Mouse (Mus musculus): ENCODE results near the gene Nras. TPM values are rescaled to one million over a fixed set of nuclear protein-coding genes. Genes with fewer than 3 reads are reported as not detected.

Gene Nras
- polyA plus RNA-seq (2015; fragmentation: Nextera tagmentation; extraction: Ambion mirVana), result 135 and 142 TPM in 2 replicates

- peaks cover 67% of the 10 kb centered on the region for H3K36me3 ChIP-seq (ENCODE audit: poor library complexity, severe bottlenecking)
- peak within 1 kb of the TSS; percentile 86 for H3K9ac ChIP-seq
- ATAC-seq, result peak; percentile 99
- no peaks in the 10 kb centered on the region for H3K27me3 ChIP-seq
- peak within 1 kb of the TSS; percentile 79 for H3K4me3 ChIP-seq
- 2% methylated on average over 46 of the region's 46 CpGs for WGBS
- peak within 1 kb of the TSS; percentile 95 for H3K27ac ChIP-seq
- H3K4me1 ChIP-seq, result peaks cover 8% of the 10 kb centered on the region
- peak within 1 kb of the TSS; percentile 65 for H3K4me2 ChIP-seq
- H3K9me3 ChIP-seq (replicated peaks), result no peaks in the 10 kb centered on the region
Observed at GRCm38 (mm10) chr3:103058207-103059157, at the start of gene Nras. Gene Nras, plus strand, starts transcription at chr3:103058285.

- Histone ChIP-seq H3K9ac (no peak overlapping the region), H3K9me3 (replicated peaks) (no peaks in the 10 kb centered on the region), H3K27ac (no peak overlapping the region), H3K4me3 (no peak overlapping the region), H3K4me2 (no peak overlapping the region), H3K36me3 (ENCODE audit: poor library complexity, severe bottlenecking) (no peaks in the 10 kb centered on the region), H3K27me3 (no peaks in the 10 kb centered on the region), H3K4me1 (peaks cover 8% of the 10 kb centered on the region)
- WGBS, result 83% methylated on average over 2 of the region's 2 CpGs
- no peak for ATAC-seq
Observed at GRCm38 (mm10) chr3:103017350-103017749, 40.7 kb upstream of the Nras start.

- H3K9ac ChIP-seq, result no peak overlapping the region
- H3K27me3 ChIP-seq, result no peaks in the 10 kb centered on the region
- H3K27ac ChIP-seq, result no peak overlapping the region
- H3K4me3 ChIP-seq, result peak overlapping the region; percentile 85; the same call in 1 of the 2 replicates
- H3K4me2 ChIP-seq, result peak overlapping the region; percentile 60
- H3K36me3 ChIP-seq (ENCODE audit: poor library complexity, severe bottlenecking), result no peaks in the 10 kb centered on the region
- H3K9me3 ChIP-seq (replicated peaks), result no peaks in the 10 kb centered on the region
- ATAC-seq, result no peak
- H3K4me1 ChIP-seq, result peaks cover 13% of the 10 kb centered on the region
- WGBS, result 98% methylated on average over 2 of the region's 2 CpGs
Observed at GRCm38 (mm10) chr3:103019462-103019861, 38.6 kb upstream of the Nras start.

GRCm38 (mm10) chr3:103020249-103020942, 37.7 kb upstream of the Nras start, which contains the start of gene Csde1:
Gene Csde1, plus strand, starts transcription at chr3:103020426.
- no peaks in the 10 kb centered on the region for H3K27me3 ChIP-seq
- peak; percentile 95 for ATAC-seq
- WGBS, result under 1% methylated on average over 55 of the region's 55 CpGs
- peaks cover 13% of the 10 kb centered on the region for H3K4me1 ChIP-seq
- no peaks in the 10 kb centered on the region for H3K36me3 ChIP-seq (ENCODE audit: poor library complexity, severe bottlenecking)
- no peaks in the 10 kb centered on the region for H3K9me3 ChIP-seq (replicated peaks)
- H3K9ac ChIP-seq, result peak within 1 kb of the TSS; percentile 95
- H3K27ac ChIP-seq, result peak within 1 kb of the TSS; percentile 96
- H3K4me2 ChIP-seq, result peak within 1 kb of the TSS; percentile 71
- H3K4me3 ChIP-seq, result peak within 1 kb of the TSS; percentile 85

GRCm38 (mm10) chr3:103020943-103021638, 37.0 kb upstream of the Nras start:
- H3K4me1 ChIP-seq, result peaks cover 13% of the 10 kb centered on the region
- no peaks in the 10 kb centered on the region for H3K9me3 ChIP-seq (replicated peaks)
- H3K27ac ChIP-seq, result peak overlapping the region; percentile 96
- peak overlapping the region; percentile 85 for H3K4me3 ChIP-seq
- no peaks in the 10 kb centered on the region for H3K36me3 ChIP-seq (ENCODE audit: poor library complexity, severe bottlenecking)
- H3K9ac ChIP-seq, result peak overlapping the region; percentile 95
- under 1% methylated on average over 35 of the region's 37 CpGs for WGBS
- H3K27me3 ChIP-seq, result no peaks in the 10 kb centered on the region
- H3K4me2 ChIP-seq, result peak overlapping the region; percentile 71
- ATAC-seq, result peak; percentile 96

GRCm38 (mm10) chr3:103026174-103026573, 31.9 kb upstream of the Nras start:
- Histone ChIP-seq H3K36me3 (ENCODE audit: poor library complexity, severe bottlenecking) (peaks cover 36% of the 10 kb centered on the region), H3K9ac (no peak overlapping the region), H3K27ac (no peak overlapping the region), H3K9me3 (replicated peaks) (no peaks in the 10 kb centered on the region), H3K4me3 (no peak overlapping the region), H3K27me3 (no peaks in the 10 kb centered on the region), H3K4me2 (no peak overlapping the region), H3K4me1 (peaks cover 13% of the 10 kb centered on the region)
- WGBS, result 98% methylated on average over 1 of the region's 1 CpGs
- ATAC-seq, result no peak

GRCm38 (mm10) chr3:103040285-103040684, 17.8 kb upstream of the Nras start:
- ATAC-seq, result no peak

GRCm38 (mm10) chr3:103040861-103041379, 17.2 kb upstream of the Nras start:
- Histone ChIP-seq H3K4me2 (no peak overlapping the region), H3K27ac (no peak overlapping the region), H3K4me3 (no peak overlapping the region), H3K36me3 (ENCODE audit: poor library complexity, severe bottlenecking) (peaks cover 66% of the 10 kb centered on the region), H3K9ac (no peak overlapping the region), H3K27me3 (no peaks in the 10 kb centered on the region), H3K4me1 (no peaks in the 10 kb centered on the region), H3K9me3 (replicated peaks) (no peaks in the 10 kb centered on the region)
- 82% methylated on average over 1 of the region's 1 CpGs for WGBS
- ATAC-seq, result no peak

More at GRCm38 (mm10) chr3:103040285-103040684, 17.8 kb upstream of the Nras start:
- Histone ChIP-seq H3K9me3 (replicated peaks) (no peaks in the 10 kb centered on the region), H3K27me3 (no peaks in the 10 kb centered on the region), H3K4me2 (no peak overlapping the region), H3K36me3 (ENCODE audit: poor library complexity, severe bottlenecking) (peaks cover 61% of the 10 kb centered on the region), H3K9ac (no peak overlapping the region), H3K4me3 (no peak overlapping the region), H3K4me1 (no peaks in the 10 kb centered on the region), H3K27ac (no peak overlapping the region)
- 96% methylated on average over 6 of the region's 6 CpGs for WGBS

GRCm38 (mm10) chr3:103056016-103056595, 2.0 kb upstream of the Nras start:
- WGBS, result 94% methylated on average over 5 of the region's 5 CpGs
- H3K27ac ChIP-seq, result no peak overlapping the region
- no peaks in the 10 kb centered on the region for H3K27me3 ChIP-seq
- no peak overlapping the region for H3K4me3 ChIP-seq
- no peak overlapping the region for H3K4me2 ChIP-seq
- ATAC-seq, result no peak
- H3K9me3 ChIP-seq (replicated peaks), result no peaks in the 10 kb centered on the region
- H3K4me1 ChIP-seq, result peaks cover 8% of the 10 kb centered on the region
- H3K9ac ChIP-seq, result no peak overlapping the region
- H3K36me3 ChIP-seq (ENCODE audit: poor library complexity, severe bottlenecking), result peaks cover 64% of the 10 kb centered on the region

- peak overlapping the region; percentile 79 for H3K4me3 ChIP-seq
- no peaks in the 10 kb centered on the region for H3K27me3 ChIP-seq
- no peaks in the 10 kb centered on the region for H3K9me3 ChIP-seq (replicated peaks)
- peak overlapping the region; percentile 65 for H3K4me2 ChIP-seq
- ATAC-seq, result peak; percentile 60
- peaks cover 65% of the 10 kb centered on the region for H3K36me3 ChIP-seq (ENCODE audit: poor library complexity, severe bottlenecking)
- H3K27ac ChIP-seq, result peak overlapping the region; percentile 63
- H3K9ac ChIP-seq, result peak overlapping the region; percentile 86
- peaks cover 8% of the 10 kb centered on the region for H3K4me1 ChIP-seq
- WGBS, result under 1% methylated on average over 10 of the region's 10 CpGs
Observed at GRCm38 (mm10) chr3:103057752-103058151, 333 bp upstream of the Nras start.

GRCm38 (mm10) chr3:103066927-103067326, 8.8 kb downstream of the Nras start:
- Histone ChIP-seq H3K9ac (no peak overlapping the region), H3K4me3 (no peak overlapping the region), H3K27ac (no peak overlapping the region), H3K4me1 (no peaks in the 10 kb centered on the region), H3K4me2 (no peak overlapping the region), H3K36me3 (ENCODE audit: poor library complexity, severe bottlenecking) (peaks cover 70% of the 10 kb centered on the region), H3K9me3 (replicated peaks) (no peaks in the 10 kb centered on the region), H3K27me3 (no peaks in the 10 kb centered on the region)
- WGBS, result 93% methylated on average over 8 of the region's 8 CpGs
- no peak for ATAC-seq
